Mouse (Mus musculus) hindbrain, embryonic 15.5 days (tissue): Measurements from ENCODE around the gene Adarb1. TPM values are rescaled to one million over a fixed set of nuclear protein-coding genes. Genes with fewer than 3 reads are reported as not detected.

Experiments used
- ATAC-seq: fragments of 200-750 bp; cut with Nextera tagmentation; 2 replicates; pipeline ENCODE4 v1.8.0; 2017; ENCODE audit warnings: low read depth, moderate number of reproducible peaks, moderate TSS enrichment; ENCODE audit not compliant: low FRiP score
- H3K27ac ChIP-seq: fragments of 300-500 bp; sonication (generic); replicated peaks from 2 replicates; pipeline ENCODE4 v1.5.1; 2015; ENCODE audit warnings: mild to moderate bottlenecking, inconsistent platforms
- H3K27me3 ChIP-seq: fragments of 300-500 bp; sonication (generic); 2 replicates; pipeline ENCODE4 v1.6.1; 2015; ENCODE audit warnings: control low read depth, inconsistent platforms
- H3K36me3 ChIP-seq: fragments of 300-500 bp; sonication (generic); 2 replicates; pipeline ENCODE4 v1.6.1; 2015; ENCODE audit warnings: control low read depth, inconsistent platforms
- H3K4me1 ChIP-seq: fragments of 300-500 bp; sonication (generic); replicated peaks from 2 replicates; pipeline ENCODE4 v1.6.1; 2015; ENCODE audit warnings: control low read depth, inconsistent platforms
- H3K4me2 ChIP-seq: fragments of 300-500 bp; sonication (generic); 2 replicates; pipeline ENCODE4 v1.6.1; 2015; ENCODE audit warnings: moderate library complexity, mild to moderate bottlenecking, inconsistent platforms
- H3K4me3 ChIP-seq: fragments of 300-500 bp; sonication (generic); 2 replicates; pipeline ENCODE4 v1.5.1; 2015; ENCODE audit warnings: mild to moderate bottlenecking, inconsistent platforms
- H3K9ac ChIP-seq: fragments of 300-500 bp; sonication (generic); 2 replicates; pipeline ENCODE4 v1.6.1; 2015; ENCODE audit warnings: inconsistent platforms
- H3K9me3 ChIP-seq: fragments of 300-500 bp; sonication (generic); 2 replicates; pipeline ENCODE4 v1.6.1; 2016; ENCODE audit warnings: control low read depth, inconsistent platforms
- WGBS: fragments of 180-500 bp; shearing (Covaris S2); methylation state at CpG from one replicate; pipeline ENCODE4 v1.1.7; 2015; 5-methylcytosine and 5-hydroxymethylcytosine counted together
- polyA plus RNA-seq: library from polyadenylated mRNA; unstranded; fragments of >200 nt; fragmentation: Nextera tagmentation; extraction: Ambion mirVana; gene quantifications from 2 replicates; pipeline ENCODE4 v1.2.1, GENCODE M21; 2015

The Adarb1 gene
- 20.5 and 21.5 TPM in 2 replicates for polyA plus RNA-seq

GRCm38 (mm10) chr10:77418138-77418537 lies at the start of gene Adarb1:
TSS of gene Adarb1 (minus strand) at chr10:77418270.
- ATAC-seq: peak; percentile 94
- Histone ChIP-seq H3K9me3 (no peaks in the 10 kb centered on the region), H3K27me3 (no peaks in the 10 kb centered on the region), H3K4me2 (peak within 1 kb of the TSS; percentile 85), H3K36me3 (no peaks in the 10 kb centered on the region), H3K27ac (peak within 1 kb of the TSS; percentile 76), H3K4me1 (peaks cover 25% of the 10 kb centered on the region), H3K4me3 (peak within 1 kb of the TSS; percentile 81), H3K9ac (peak within 1 kb of the TSS; percentile 65)
- WGBS: under 1% methylated on average over 57 of the region's 57 CpGs

- no peaks in the 10 kb centered on the region for H3K36me3 ChIP-seq
- no peaks in the 10 kb centered on the region for H3K27me3 ChIP-seq
- peaks cover 4% of the 10 kb centered on the region for H3K4me1 ChIP-seq
- H3K4me3 ChIP-seq: no peak overlapping the region
- no peak overlapping the region for H3K9ac ChIP-seq
- 91% methylated on average over 6 of the region's 6 CpGs for WGBS
- no peaks in the 10 kb centered on the region for H3K9me3 ChIP-seq
- H3K27ac ChIP-seq: no peak overlapping the region
- no peak for ATAC-seq
- no peak overlapping the region for H3K4me2 ChIP-seq
Measured at GRCm38 (mm10) chr10:77467407-77467806, 49.3 kb upstream of the Adarb1 start.

DNA sequence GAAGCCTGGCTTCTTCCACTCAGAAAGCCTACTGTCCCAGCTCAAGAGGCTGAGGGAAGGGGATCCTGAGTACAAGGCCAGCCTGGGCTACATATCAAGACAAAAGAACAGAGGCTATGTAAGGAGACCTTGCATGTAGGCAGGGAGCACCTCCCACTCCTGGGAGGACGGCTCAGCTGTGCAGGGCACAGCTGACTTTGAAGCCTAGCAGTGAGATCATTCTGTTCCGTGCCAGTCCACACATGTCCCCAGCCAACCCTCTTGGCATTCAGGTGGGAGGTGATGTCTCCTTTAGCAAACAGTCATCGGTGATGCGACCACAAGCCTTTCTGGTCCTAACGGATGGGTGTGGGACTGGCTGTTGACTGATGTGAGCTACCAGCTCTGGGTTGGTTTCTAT lies 47.8 kb upstream of the Adarb1 start:
- H3K4me2 ChIP-seq: no peak overlapping the region
- no peak for ATAC-seq
- no peaks in the 10 kb centered on the region for H3K9me3 ChIP-seq
- no peaks in the 10 kb centered on the region for H3K36me3 ChIP-seq
- H3K27ac ChIP-seq: no peak overlapping the region
- peaks cover 4% of the 10 kb centered on the region for H3K4me1 ChIP-seq
- H3K27me3 ChIP-seq: no peaks in the 10 kb centered on the region
- 86% methylated on average over 5 of the region's 5 CpGs for WGBS
- no peak overlapping the region for H3K4me3 ChIP-seq
- H3K9ac ChIP-seq: no peak overlapping the region

DNA sequence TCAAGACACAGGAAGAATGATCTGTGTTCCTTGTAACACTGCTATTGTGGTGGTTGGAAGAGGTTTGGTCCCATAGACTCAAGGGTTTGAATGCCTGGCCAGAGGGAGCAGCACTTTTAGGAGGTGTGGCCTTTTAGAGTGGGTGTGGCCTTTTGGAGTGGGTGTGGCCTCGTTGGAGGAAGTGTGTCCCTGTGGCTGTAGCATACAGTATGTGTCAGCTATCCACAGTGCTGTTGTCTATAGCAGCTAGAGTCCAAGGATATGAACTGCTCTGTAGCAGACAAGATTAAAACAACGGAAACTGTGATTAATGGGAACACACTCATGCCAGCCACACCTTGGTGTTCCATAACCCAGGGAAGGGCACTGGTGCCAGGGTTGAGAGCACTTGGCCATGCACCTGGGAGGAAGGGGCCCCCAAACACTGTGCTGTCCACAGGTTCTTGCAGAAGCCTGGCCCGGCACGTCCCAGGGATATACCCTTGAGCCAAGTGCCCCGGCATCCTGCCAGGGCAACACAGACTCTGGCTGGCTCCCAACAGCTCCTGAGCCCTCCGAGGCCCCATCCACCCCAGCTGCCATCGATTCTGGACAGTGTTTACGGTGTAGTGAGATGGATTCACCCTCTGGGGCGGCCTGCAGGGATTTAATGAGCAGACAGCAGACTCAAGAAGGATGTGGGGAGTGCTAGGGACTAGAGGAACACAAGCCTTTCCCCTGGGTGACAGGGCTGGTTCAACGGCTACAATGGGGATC lies 46.3 kb upstream of the Adarb1 start:
- Histone ChIP-seq H3K36me3 (no peaks in the 10 kb centered on the region), H3K27ac (no peak overlapping the region), H3K9me3 (no peaks in the 10 kb centered on the region), H3K4me2 (no peak overlapping the region), H3K9ac (no peak overlapping the region), H3K4me1 (peaks cover 4% of the 10 kb centered on the region), H3K27me3 (no peaks in the 10 kb centered on the region), H3K4me3 (no peak overlapping the region)
- ATAC-seq: peak; percentile 74
- WGBS: 53% methylated on average over 10 of the region's 10 CpGs

DNA sequence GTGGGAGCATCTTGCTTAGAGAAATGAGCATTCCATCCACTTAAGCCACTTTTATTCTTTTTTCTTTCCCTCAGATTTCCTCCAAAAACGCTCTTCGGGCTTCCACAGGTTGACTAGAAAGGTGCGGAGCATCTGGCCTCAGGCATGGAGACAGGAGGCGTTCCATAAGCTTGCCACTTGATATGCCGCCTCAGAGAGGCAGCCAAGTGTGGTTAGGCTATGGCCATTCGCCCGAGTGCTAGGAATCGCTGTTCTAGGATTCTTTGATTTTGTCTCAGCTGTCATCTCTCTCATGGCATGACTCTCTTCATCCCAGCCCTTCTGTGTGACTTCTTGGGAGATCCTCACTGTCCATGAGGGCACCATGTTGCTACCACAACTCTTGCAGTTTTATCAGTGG lies 43.1 kb upstream of the Adarb1 start:
- ATAC-seq: no peak

GRCm38 (mm10) chr10:77457701-77458100 lies 39.6 kb upstream of the Adarb1 start:
- no peaks in the 10 kb centered on the region for H3K9me3 ChIP-seq
- H3K27me3 ChIP-seq: no peaks in the 10 kb centered on the region
- H3K9ac ChIP-seq: no peak overlapping the region
- H3K36me3 ChIP-seq: no peaks in the 10 kb centered on the region
- ATAC-seq: no peak
- no peak overlapping the region for H3K27ac ChIP-seq
- H3K4me3 ChIP-seq: no peak overlapping the region
- WGBS: 89% methylated on average over 3 of the region's 3 CpGs
- H3K4me1 ChIP-seq: no peaks in the 10 kb centered on the region
- H3K4me2 ChIP-seq: no peak overlapping the region

More for the DNA sequence above, 43.1 kb upstream of the Adarb1 start:
- Histone ChIP-seq H3K4me3 (no peak overlapping the region), H3K4me1 (peaks cover 4% of the 10 kb centered on the region), H3K9ac (no peak overlapping the region), H3K4me2 (no peak overlapping the region), H3K27ac (no peak overlapping the region), H3K27me3 (no peaks in the 10 kb centered on the region), H3K36me3 (no peaks in the 10 kb centered on the region), H3K9me3 (no peaks in the 10 kb centered on the region)
- WGBS: 91% methylated on average over 8 of the region's 8 CpGs

DNA sequence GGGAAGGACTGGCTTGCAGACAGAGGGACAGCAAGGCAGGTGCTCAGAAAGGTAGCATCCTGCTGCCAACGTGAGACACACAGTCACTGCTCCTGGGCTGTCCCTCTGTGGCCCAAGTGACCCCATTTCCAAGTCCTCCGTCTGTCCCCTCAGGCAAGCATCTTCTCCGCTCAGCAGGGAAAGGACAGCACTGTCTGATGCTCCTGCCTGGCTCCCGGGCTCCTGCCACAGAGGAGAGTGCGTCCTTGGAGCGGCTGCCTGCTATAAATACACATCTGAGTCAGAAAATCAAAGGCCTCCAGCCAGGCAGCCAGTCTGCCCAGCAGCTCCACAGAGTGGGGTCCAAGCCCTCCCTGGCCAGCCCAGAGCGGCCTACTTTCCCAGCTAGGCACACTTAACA lies 38.4 kb upstream of the Adarb1 start:
- H3K27ac ChIP-seq: no peak overlapping the region
- no peak for ATAC-seq
- no peak overlapping the region for H3K9ac ChIP-seq
- H3K4me2 ChIP-seq: no peak overlapping the region
- no peaks in the 10 kb centered on the region for H3K9me3 ChIP-seq
- H3K36me3 ChIP-seq: no peaks in the 10 kb centered on the region
- no peaks in the 10 kb centered on the region for H3K4me1 ChIP-seq
- no peak overlapping the region for H3K4me3 ChIP-seq
- 69% methylated on average over 7 of the region's 7 CpGs for WGBS
- no peaks in the 10 kb centered on the region for H3K27me3 ChIP-seq

- WGBS: 87% methylated on average over 14 of the region's 14 CpGs
- no peak overlapping the region for H3K27ac ChIP-seq
Measured at GRCm38 (mm10) chr10:77455251-77456010, 37.4 kb upstream of the Adarb1 start.

GRCm38 (mm10) chr10:77454795-77455194 lies 36.7 kb upstream of the Adarb1 start:
- Histone ChIP-seq H3K9me3 (no peaks in the 10 kb centered on the region), H3K27me3 (no peaks in the 10 kb centered on the region), H3K27ac (no peak overlapping the region), H3K4me1 (no peaks in the 10 kb centered on the region), H3K4me2 (no peak overlapping the region), H3K4me3 (no peak overlapping the region), H3K9ac (no peak overlapping the region), H3K36me3 (no peaks in the 10 kb centered on the region)
- 79% methylated on average over 6 of the region's 6 CpGs for WGBS
- ATAC-seq: no peak

More at GRCm38 (mm10) chr10:77455251-77456010, 37.4 kb upstream of the Adarb1 start:
- Histone ChIP-seq H3K4me2 (no peak overlapping the region), H3K4me1 (no peaks in the 10 kb centered on the region), H3K36me3 (no peaks in the 10 kb centered on the region), H3K4me3 (no peak overlapping the region), H3K27me3 (no peaks in the 10 kb centered on the region), H3K9ac (no peak overlapping the region), H3K9me3 (no peaks in the 10 kb centered on the region)
- ATAC-seq: no peak

GRCm38 (mm10) chr10:77451822-77452221 lies 33.8 kb upstream of the Adarb1 start:
- no peak overlapping the region for H3K27ac ChIP-seq
- no peaks in the 10 kb centered on the region for H3K36me3 ChIP-seq
- H3K4me2 ChIP-seq: no peak overlapping the region
- no peaks in the 10 kb centered on the region for H3K9me3 ChIP-seq
- H3K9ac ChIP-seq: no peak overlapping the region
- no peak for ATAC-seq
- no peak overlapping the region for H3K4me3 ChIP-seq
- peaks cover 6% of the 10 kb centered on the region; the same call in 1 of the 2 replicates for H3K4me1 ChIP-seq
- 89% methylated on average over 4 of the region's 4 CpGs for WGBS
- no peaks in the 10 kb centered on the region for H3K27me3 ChIP-seq

DNA sequence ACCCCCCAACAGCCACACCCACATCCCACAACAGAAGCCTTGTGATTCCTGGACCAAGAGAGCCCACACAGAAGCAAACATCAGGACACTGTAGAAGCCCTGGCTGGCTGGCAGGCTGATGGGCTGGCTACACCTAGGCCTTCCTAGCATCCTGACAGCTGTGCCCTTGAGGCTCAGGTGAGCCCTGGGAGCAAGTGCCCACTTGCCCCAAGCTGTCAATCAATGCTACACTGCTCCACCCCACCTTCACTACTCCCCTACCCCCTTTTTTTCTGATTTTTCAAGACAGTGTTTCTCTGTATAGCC lies 32.0 kb upstream of the Adarb1 start:
- H3K4me1 ChIP-seq: peaks cover 6% of the 10 kb centered on the region; the same call in 1 of the 2 replicates
- no peaks in the 10 kb centered on the region for H3K27me3 ChIP-seq
- ATAC-seq: no peak
- H3K4me2 ChIP-seq: no peak overlapping the region
- no peak overlapping the region for H3K27ac ChIP-seq
- peaks cover 2% of the 10 kb centered on the region; the same call in 1 of the 2 replicates for H3K9me3 ChIP-seq
- no peak overlapping the region for H3K9ac ChIP-seq
- H3K36me3 ChIP-seq: no peaks in the 10 kb centered on the region
- H3K4me3 ChIP-seq: no peak overlapping the region

GRCm38 (mm10) chr10:77449315-77450158 lies 31.5 kb upstream of the Adarb1 start:
- ATAC-seq: no peak
- Histone ChIP-seq H3K36me3 (no peaks in the 10 kb centered on the region), H3K4me1 (peaks cover 6% of the 10 kb centered on the region; the same call in 1 of the 2 replicates), H3K4me3 (no peak overlapping the region), H3K9me3 (peaks cover 3% of the 10 kb centered on the region; the same call in 1 of the 2 replicates), H3K9ac (no peak overlapping the region), H3K27me3 (no peaks in the 10 kb centered on the region), H3K27ac (no peak overlapping the region), H3K4me2 (peak overlapping the region; percentile 36)
- 46% methylated on average over 23 of the region's 23 CpGs for WGBS
